Mouse (Mus musculus) cortical plate, adult 2 months (tissue): Measurements from ENCODE around the gene AI182371.

Experiments
- CTCF ChIP-seq: fragments of 200-500 bp; IDR thresholded peaks from 2 replicates; pipeline ENCODE4 v1.5.1; 2011; ENCODE audit warnings: mild to moderate bottlenecking, control low read depth, low read length; ENCODE audit not compliant: insufficient read depth; ENCODE audit errors: extremely low read depth
- POLR2A ChIP-seq: fragments of 200-500 bp; IDR thresholded peaks from 2 replicates; pipeline ENCODE4 v1.6.1; 2011; ENCODE audit warnings: mild to moderate bottlenecking, low read length, control low read depth; ENCODE audit not compliant: insufficient read depth; ENCODE audit errors: extremely low read depth

- TF ChIP-seq CTCF (no peak), POLR2A (no peak)
Observed at GRCm38 (mm10) chr2:35102777-35103176, 1.4 kb upstream of the AI182371 start.
